Mouse (Mus musculus) adrenal gland, postnatal 14 days (tissue): ENCODE measurements around the gene Mast1. TPM values are rescaled to one million over a fixed set of nuclear protein-coding genes. Genes with fewer than 3 reads are reported as not detected.
"Not testable (repeated sequence)": the region's sequence is repeated elsewhere in the genome, so short reads cannot be mapped to it uniquely, and the experiment has no call there.

ENCODE experiments used
- DNase-seq: peaks from one replicate; pipeline ENCODE4 v3.0.0; 2021; ENCODE audit warnings: mixed read lengths
- total RNA-seq: library from RNA; stranded (reverse); gene quantifications from 2 replicates; pipeline ENCODE4 v1.2.3, GENCODE M21; 2021

Mast1 gene
- total RNA-seq, 1 experiment from 2014 or later, result 1.2 TPM

DNA sequence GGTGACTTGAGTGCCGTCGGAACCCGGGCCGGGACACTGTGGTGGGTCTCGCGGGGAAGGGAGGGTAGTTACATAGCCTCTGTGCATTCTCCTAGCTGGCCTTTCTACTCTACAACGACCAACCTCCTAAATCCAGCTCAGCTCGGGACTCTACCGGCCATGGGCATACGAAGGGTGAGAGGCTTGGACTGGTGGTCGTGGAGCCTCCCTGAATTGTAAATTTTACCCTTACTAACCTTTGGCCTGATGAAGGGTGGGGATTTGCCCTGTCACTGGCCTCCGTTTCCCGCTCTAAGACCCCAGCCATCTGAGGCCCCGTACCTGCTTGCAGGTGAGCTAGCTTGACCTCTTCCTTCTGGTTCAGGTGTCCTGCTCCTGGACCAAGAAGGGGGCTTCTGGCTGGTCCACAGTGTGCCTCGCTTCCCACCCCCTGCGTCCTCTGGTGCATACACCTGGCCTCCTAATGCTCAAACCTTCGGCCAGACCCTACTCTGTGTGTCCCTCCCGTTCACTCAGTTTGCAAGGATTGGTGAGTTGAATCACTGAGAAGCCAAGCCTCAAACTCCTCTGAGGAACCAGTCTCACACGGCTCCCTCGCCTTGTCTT lies 27.9 kb downstream of the Mast1 start:
- no peak for DNase-seq

DNA sequence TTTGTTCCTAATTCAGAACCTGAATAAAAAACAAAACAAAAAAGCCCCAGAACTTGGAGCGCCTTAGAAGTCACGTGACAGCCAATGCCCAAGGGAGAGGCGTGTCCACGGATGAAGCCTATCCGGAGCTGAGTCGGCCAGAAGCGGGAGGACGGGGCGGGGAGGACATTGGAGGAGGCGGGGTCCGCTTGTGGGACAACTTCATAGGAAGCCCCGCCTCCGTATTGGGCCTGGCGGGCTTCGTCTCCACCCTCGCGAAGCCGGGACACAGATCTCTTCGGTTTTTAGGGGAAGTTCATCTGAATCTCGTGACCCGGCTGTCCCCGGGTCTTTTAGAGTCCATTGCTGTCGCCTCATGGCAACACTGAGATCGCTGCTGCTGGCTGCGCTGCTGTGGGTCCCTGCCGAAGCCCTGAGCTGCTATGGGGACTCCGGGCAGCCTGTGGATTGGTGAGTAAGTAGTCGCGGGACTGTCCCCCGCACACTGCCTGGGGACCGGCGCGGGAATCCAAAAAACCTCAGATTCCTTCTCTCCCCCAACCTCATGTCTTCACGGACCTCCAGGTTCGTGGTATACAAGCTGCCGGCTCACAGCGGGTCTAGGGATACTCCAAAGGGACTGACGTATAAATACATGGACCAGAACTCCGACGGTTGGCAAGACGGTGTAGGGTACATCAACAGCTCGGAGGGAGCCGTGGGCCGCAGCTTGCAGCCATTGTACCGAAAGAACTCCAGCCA lies 28.6 kb downstream of the Mast1 start, which contains the start of gene Dnase2a:
TSS of gene Dnase2a (plus strand) at position 140 of the 741 bp plus-strand sequence.
- peak; percentile 98 for DNase-seq

DNA sequence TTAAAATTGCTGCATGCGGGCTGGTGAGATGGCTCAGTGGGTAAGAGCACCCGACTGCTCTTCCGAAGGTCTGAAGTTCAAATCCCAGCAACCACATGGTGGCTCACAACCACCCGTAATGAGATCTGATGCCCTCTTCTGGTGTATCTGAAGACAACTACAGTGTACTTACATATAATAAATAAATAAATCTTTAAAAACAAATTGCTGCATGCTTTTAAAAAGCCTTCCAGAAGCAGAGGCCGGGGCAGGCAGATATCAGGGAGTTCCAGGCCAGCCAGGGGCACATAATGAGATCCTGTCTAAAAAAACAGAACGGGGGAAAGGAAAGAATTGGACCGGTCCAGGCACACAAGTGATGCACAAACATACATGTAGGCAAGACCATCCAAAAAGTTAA lies 29.2 kb downstream of the Mast1 start:
- DNase-seq, result not testable (repeated sequence)

DNA sequence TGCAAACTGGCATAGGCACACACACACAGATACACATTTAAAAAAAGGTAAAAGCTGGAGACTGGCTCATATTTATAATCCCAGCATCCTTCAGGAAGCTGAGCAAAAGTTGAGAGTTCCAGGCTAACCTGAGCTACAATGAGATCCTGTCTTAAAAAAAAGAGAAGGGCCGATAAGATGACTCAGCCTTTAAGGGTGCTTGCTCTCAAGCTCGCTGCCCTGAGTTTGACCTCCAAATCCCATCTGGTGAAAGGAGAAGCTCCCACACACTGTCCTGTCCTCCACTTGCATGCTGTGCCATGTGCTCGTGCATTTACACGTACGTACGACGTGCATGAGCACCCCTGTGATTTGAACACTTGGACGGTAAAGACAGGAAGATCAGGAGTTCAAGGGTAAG lies 29.7 kb downstream of the Mast1 start:
- DNase-seq, result no peak

DNA sequence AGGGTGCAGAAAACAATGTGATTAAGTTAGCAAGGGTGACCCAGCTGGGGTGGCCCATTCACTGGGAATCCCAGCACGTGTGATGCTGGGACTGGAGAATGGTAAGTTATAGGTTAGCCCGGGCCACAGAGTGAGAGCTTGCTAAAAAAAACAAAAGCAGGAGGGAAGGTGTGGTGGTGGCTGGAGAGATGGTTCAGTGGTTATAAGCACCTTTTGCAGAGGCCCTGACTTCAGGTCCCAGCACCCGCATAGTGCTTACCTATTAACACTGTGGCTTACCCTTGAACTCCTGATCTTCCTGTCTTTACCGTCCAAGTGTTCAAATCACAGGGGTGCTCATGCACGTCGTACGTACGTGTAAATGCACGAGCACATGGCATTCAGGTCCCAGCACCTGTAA lies 30.1 kb downstream of the Mast1 start:
- no peak for DNase-seq

DNA sequence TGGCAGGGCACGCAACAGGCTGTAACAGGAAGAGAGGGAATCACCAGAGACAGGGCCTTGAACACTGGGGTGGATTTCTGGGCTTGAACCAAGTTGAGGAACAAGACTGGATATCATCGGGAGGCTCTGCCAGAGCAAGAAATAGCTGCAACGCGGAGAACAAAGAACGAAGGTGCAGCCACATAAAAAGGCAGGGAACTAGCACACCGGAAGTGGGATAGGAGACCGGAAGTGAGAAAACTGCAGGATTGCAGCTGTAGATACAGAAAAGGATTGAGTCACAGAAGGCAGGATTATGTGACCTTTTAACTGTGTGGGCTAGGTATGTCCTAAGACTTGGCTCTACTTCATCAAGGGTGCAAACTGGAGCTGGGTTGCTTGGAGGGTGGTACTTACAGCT lies 32.8 kb downstream of the Mast1 start:
- no peak for DNase-seq

DNA sequence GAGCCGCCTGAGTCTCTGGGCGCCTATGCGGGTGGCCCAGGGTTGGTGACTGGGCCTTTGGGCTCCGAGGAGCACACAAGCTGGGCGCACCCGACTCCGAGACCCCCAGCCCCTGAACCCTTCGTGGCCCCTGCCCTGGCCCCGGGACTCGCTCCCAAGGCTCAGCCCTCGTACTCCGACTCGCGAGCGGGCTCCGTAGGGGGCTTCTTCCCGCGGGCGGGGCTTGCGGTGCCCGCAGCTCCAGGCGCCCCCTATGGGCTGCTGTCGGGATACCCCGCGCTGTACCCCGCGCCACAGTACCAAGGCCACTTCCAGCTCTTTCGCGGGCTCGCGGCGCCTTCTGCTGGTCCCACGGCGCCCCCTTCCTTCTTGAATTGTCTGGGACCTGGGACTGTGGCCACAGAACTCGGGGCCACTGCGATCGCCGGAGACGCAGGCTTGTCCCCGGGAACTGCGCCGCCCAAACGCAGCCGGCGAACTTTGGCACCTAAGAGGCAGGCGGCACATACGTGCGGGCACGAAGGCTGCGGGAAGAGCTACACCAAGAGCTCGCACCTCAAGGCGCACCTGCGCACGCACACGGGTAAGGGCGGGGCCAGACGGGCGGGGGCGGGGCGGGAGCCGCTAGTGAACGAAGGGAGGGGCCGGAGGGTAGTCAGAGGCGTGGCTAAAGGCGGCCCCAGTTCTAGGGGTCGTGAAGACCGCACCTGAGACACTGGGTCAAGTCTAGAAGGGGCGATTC lies 34.1 kb downstream of the Mast1 start:
- peak; percentile 95 for DNase-seq

DNA sequence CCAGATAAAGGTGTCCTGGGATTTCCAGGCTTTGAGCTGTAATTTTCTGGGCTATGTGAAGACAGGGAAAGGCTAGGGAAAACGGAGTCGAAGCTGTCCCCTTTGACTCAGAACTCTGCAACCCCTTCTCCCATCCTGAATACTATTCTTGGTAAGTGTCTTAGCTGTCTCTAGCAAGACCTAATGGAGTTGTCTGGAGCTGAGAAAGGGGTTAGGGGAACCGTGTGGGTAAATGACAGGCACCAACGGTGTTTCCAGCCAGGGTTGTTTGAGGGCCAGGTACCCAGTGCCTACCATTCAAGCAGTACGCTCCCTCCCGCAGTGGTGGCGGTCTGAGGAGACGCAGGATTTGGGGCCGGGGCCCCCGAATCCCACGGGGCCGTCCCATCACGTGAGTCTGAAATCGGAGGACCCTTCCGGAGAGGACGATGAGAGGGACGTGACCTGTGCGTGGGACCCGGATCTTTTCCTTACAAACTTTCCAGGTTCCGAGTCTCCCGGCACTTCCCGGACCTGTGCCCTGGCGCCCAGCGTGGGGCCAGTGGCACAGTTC lies 34.7 kb downstream of the Mast1 start:
- no peak for DNase-seq

DNA sequence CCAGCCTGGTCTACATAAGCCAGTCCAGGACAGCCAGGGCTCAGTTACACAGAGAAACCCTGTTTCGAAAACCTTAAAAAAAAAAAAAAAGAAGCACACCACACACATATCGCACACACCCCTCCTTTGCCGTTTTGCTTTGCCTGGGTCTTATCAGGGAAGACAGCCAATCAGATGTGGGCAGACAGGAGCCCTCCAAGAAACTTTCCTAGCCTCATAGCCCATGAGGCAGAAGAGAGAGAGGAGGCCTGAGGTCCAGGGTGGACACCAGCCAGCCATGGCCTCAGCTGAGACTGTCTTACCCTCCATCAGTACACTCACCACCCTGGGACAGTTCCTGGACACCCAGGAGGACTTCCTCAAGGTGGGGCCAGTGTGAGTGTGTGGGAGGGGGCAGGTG lies 35.4 kb downstream of the Mast1 start, which contains the start of gene Klf1:
TSS of gene Klf1 (plus strand) at position 177 of the 400 bp plus-strand sequence.
- no peak for DNase-seq

DNA sequence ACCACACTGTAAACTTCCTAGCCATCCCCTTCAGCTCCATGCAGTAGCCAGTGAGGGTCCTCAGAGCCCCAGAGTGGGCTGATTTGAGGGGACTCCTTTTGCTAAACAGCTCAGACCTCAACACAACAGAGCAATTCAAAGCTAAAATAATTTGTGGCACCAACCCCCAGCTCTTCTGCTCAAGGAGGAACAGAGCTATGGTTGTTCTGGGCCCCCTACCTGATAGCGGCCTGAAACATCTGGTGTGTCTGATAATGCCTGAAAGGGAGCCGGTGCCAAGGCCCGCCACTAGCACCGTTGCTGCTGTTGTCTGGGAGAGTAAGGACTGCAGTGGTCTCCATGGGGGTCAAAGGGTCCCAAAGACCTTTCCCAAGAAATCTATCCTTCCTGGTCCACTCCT lies 36.1 kb downstream of the Mast1 start:
- DNase-seq, result no peak

DNA sequence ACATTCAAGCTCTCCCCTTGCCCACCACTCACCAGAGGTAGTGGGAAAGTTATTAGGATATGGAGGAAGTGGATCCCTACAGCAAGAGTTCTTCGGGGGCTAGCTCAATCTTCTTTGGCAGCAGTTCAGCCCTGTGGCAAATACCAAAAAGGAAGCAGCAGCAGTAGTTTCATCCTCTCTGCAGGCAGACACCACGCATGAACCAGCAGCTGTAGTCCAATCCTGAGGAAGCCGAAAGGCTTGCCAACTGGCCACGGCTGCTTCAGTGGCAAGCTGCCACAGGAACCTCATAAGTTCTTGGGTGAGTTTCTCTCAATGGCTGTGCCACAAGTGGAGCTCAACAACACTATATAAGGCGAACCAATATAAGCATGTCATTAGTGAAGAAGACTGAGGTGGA lies 41.2 kb downstream of the Mast1 start:
- DNase-seq, result no peak

DNA sequence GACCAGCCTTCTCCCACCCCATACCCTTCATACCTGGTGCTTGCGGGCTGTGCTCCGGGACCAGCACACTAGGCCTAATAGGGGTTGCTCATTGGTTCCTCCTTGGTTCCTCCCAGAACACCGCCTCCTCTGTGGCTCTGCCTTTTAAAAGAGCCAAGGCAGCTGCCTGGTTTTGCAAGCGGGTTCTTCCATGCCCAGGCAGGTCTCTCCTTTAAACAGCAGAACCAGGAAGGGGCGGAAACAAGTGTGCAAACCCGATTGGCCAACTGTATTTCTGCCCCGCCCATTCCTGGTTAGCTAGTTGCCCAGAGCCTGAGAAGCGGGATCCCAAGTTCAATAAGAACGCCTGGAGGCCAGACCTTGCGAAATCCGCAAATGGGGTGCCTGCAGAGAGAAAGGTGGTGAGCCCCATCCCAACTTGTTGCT lies 43.4 kb downstream of the Mast1 start, which contains the start of gene Gcdh:
TSS of gene Gcdh (minus strand) at position 213 of the 426 bp plus-strand sequence.
- peak; percentile 94 for DNase-seq

DNA sequence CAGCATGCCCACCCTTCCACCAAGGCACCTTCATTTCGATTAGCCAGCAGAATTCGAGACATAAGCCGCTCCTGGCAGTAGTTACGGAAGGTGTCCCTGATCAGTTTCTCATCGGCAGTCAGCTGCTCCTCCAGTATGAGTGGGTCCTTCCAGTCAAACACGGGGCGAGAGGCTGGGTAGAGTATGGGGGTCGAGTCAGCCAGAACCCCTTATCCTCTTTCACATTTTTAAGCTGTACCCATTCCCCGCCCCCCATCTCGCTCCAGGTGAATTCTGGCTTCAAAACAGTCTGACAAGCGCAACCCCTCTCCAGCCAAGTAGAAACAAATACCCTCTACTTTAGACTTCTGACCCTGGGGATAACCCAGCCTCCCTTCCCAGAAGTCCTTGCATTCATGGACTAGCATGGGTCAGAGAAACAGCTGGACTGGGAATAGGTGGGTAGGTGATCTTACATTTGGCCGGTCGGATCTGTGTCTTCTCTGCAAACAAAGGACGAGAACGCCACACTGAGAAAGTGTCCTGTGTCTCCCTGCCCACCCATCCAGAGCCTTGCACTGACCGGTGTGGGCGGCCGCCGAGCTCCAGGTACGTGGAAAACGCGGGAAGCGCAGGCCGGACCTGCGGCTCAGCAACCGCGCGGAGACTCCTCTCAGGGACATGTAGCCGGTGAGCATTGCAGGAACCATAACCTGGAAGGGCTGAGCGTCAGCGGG lies 44.0 kb downstream of the Mast1 start:
- DNase-seq, result no peak

DNA sequence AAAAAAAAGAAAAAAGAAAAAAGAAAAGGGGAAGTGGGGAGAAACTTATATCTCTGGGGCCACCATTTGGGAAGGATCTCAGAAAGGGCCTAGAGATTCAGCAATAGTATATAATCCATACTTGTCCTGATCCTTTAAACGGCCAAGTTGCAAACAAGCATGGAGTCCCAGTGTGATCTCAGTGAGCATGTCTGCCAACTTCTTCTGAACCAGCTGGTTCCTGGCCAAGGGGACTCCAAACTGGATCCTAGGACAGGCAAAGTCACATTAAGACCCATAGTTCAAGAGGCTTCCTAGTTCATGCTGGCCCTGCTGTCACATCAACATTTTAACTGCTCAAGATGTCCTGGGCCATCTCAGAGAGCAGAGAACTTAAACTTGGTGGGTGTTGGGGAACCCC lies 48.0 kb downstream of the Mast1 start:
- no peak for DNase-seq

DNA sequence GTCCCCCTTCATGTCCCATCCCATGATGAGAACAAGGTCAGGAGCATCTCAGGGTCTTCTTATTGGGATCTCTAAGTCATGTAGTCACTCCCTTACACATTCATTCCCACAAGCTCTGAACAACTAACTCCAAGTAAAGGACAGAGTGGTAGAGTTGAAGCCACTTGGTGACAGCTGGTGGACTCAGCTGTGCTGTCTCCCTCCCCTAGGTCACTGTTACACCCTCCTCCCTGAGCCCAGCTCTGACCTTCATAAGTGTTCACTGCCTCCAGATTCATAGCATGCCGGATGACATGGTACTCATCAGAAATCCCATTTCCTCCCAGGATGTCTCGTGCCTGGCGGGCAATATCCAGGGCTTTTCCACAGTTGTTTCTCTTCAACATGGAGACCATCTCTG lies 48.9 kb downstream of the Mast1 start:
- DNase-seq, result no peak

DNA sequence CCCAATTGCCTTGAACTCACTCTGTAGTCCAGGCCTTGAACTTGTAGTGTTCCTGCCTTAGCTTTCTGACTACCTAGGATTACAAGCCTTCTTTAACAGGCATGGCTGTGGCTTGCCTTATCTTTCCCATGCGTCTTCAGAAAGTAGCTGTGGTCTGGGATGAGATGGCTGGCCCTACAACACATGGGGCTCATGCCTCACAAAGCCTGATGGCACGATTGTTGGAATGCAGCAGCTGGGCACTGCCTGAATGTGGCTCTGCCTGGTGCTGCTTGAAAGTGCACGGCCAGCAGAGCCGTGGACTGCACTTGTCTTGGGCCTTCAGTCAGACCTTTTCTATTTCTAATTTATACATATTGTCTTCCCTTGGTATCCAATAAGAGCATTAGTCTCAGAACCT lies 52.4 kb downstream of the Mast1 start:
- no peak for DNase-seq

DNA sequence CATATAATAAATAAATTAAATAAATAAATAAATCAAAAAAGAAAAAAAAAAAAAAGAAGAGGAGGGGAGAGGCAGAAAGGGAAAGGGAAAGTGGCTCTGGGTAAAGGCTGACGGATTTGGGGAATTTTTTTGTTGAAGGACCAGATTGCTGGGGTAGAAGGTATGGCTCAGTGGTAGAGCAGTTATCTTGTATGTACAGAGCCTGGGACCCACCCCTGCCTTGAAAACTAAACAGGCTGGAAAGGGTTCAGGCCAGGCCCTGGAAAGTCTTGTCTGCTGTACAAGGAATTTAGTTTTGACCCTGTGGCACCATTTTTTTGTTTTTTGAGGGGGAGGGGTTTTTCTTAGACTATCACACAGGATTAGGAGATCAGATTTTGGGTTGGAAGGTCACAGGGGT lies 58.2 kb downstream of the Mast1 start:
- DNase-seq, result no peak

DNA sequence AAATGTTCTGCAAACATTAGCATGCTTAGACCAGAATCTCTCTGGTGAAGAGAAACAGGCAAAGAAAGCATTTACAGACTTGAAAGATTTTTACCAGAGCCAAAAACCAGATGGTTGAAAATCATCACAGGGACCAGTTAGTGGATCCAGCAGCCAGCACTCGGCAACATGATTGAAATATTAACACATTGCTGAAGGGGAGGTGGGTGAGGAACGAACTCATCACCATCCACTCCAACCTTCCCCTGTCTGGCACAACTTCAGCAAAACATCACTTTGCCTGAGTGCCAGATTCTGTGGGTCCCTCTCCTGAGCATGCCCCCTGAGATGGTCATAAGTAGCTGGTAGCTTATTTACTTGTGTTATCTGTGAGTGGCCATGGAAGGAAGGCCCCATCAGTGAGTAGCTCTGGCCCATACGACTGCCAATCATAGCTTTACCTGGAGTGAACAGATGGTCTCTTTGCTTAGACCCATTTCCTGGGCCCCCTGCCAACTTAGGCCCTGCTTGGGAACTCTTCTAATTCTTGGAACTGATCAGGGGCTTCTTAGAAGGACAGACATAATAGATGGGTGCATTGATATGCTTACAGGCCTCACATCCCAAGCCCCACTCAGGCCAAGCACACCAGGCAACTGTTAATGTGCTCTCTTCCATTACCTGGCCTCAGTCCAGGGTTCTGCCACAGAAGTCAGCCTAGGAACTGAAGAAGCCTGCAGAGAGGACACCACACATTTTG lies 59.7 kb downstream of the Mast1 start:
- DNase-seq, result no peak

DNA sequence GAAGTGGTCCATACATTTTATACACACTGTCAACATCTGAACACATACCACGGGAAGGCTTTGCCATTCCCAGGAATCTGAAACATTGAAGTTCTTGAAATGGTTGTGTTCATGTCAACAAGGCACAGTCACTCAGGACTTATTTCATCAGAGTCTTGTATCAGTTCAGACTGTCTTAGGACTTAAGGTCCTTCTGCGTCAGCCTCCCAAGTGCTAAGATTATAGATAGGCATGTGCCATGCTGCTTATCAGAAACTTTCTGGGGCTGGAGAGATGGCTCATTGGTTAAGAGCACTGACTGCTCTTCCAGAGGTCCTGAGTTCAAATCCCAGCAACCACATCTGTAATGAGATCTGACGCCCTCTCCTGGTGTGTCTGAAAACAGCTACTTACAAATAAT lies 62.8 kb downstream of the Mast1 start:
- DNase-seq, result no peak

DNA sequence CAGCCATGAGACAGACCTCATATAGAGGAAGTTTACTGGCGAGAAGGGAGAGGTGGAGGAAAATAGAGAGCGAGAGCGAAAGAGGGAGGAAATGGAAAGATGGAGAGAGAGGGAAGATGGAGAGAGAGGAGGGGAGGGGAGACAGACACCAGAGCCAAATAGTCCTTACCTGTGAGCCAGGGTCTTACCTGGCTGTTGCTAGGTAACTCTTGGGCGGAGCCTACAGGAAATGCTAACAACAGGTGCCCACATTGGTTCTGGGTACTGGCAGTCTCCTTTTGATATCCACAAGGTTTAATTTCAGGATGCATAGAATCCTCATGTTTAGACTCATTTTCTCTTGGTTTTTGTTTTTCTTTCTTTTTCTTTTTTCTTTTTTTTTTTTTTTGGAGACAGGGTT lies 64.1 kb downstream of the Mast1 start:
- no peak for DNase-seq

DNA sequence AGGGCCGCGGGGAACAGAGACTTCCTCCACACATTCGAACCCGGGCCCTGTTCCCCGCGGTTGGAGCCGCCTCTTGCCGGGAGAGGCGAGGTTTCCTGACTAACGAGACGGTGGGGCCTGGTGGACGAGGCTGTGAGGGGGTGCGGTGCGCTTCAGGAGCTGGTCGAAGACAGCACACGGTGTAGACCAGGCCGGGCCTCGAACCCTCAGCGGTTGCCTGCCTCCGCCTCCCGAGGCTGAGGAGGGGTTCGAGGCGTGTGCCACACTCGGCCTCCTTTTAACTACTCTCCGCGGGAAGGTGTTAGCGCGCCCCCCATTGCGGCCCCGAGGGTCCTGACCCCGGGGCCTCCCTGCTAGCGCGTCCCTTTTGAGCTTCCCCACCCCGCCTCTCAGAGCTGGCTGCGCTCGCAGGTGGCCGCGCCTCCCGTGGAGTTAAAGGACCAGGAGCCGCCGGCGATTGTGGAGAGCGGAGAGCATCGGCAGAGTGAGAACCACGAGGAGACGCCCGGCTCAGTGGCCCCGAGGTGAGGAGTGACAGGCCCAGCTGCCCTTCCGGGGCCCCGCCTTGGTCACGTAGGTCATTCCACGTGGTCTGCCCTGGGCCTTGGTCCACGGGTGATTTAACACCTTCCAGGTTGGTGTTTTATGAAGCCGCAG lies 64.7 kb downstream of the Mast1 start:
- peak; percentile 76 for DNase-seq
